Mouse (Mus musculus) heart, adult 2 months (tissue): ENCODE results near the gene Mthfsd.

Experiments
- CTCF ChIP-seq: fragments of 200-600 bp; IDR thresholded peaks from 2 replicates; pipeline ENCODE4 v1.8.1; 2022; ENCODE audit warnings: antibody characterized with exemption, mild to moderate bottlenecking, moderate library complexity
- EP300 ChIP-seq: fragments of 200-500 bp; IDR thresholded peaks from 2 replicates; pipeline ENCODE4 v1.6.1; 2011; ENCODE audit warnings: low read depth, low read length, control low read depth; ENCODE audit not compliant: insufficient read depth
- POLR2A ChIP-seq: fragments of 200-500 bp; IDR thresholded peaks from 2 replicates; pipeline ENCODE4 v1.6.1; 2011; ENCODE audit warnings: mild to moderate bottlenecking, low read depth, low read length, control low read depth; ENCODE audit not compliant: insufficient read depth

DNA sequence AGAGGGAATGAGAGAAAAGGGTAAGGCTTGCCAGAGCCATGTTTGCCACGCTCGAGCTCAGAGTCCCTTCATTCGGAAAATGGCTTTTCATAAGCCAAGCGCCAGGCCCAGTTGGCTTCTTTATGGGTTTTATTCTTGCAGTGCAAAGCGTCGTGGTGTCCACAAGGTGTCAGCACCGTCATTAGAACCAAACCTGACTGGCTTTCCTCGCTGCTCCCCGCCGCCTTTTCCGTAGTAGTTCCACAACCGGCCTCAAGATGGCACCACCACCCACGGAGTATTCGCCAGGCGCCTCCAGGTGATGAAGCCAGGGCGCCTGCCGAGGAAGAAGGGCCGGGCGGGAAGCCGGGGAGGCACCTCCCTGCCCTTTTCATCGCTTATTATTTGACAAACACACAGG is 5.1 kb upstream of the Mthfsd start:
- TF ChIP-seq CTCF = peak; percentile 100
- TF ChIP-seq EP300 = peak; percentile 98
- no peak for TF ChIP-seq POLR2A
